Mouse (Mus musculus): Measurements from ENCODE around the gene Schip1. TPM values are rescaled to one million over a fixed set of nuclear protein-coding genes. Genes with fewer than 3 reads are reported as not detected.
"Not testable (repeated sequence)": the region's sequence is repeated elsewhere in the genome, so short reads cannot be mapped to it uniquely, and the experiment has no call there.

Schip1 gene
- polyA plus RNA-seq, 1 experiment from 2014 or later = 68.8 TPM

DNA sequence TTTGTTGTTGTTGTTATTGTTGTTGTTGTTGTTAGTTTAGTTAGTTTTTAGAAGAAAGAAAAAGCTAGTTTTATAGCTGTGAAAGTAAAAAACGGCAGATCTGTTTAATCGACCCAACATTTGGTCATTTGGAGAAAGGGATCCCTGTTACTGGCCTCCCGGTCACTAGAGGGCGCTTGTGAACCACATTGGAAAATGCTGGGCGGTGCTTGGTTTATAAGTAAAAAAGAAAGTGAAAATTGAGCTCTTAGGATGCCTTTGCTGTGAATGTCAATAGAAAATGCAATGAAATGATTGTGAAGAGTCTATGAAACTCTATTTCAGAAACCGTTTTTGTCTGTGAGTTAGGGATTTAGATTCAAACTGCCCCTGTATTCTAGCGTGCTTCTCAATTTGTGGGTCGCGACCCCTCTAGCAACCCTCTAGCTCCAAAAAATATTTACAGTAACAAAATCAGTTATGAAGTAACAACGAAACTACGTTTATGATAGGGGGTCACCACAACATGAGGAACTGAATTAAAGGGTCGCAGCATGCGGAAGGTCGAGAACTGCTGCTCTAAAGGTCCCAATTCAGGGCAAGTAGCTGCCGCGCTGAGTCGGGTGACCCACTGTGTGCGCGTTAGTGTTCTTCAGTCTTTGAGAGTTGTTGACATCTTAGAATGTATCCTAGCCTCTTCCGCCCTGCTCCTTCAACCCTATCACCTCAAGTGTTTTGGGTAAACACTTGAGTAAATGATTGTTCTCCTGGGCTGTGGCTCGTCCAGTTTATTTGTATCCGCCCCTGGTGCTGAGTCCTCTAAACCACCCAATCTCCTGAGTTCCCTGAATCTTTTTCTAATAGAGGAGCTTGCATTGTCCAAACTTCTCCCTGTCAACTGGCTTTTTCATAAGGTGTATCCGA, 8.0 kb upstream of the Schip1 start:
- 0 out of 2 replicates have a peak overlapping the region, but pooled peaks have one; percentile 29 for H3K9ac ChIP-seq (ENCODE audit: low read depth, low read length)
- no peak for ATAC-seq (replicated peaks; ENCODE audit: insufficient number of reproducible peaks, low FRiP score, low TSS enrichment)
- peak overlapping the region; percentile 40 for H3K4me2 ChIP-seq
- no peaks in the 10 kb centered on the region for H3K36me3 ChIP-seq (ENCODE audit: control insufficient read depth, insufficient read depth, low read length)
- H3K27me3 ChIP-seq (ENCODE audit: control insufficient read depth, insufficient read depth, low read length) = no peaks in the 10 kb centered on the region
- no peaks in the 10 kb centered on the region for H3K4me1 ChIP-seq (ENCODE audit: control insufficient read depth, insufficient read depth, low read length)
- H3K9me3 ChIP-seq (replicated peaks; ENCODE audit: control insufficient read depth, low read length) = no peaks in the 10 kb centered on the region
- peak overlapping the region; percentile 12 for H3K4me3 ChIP-seq (ENCODE audit: low read depth, low read length)
- 48% methylated on average over 23 of the region's 23 CpGs for WGBS (ENCODE audit: insufficient replicate concordance)
- no peak overlapping the region for H3K27ac ChIP-seq (ENCODE audit: low read depth, low read length)

DNA sequence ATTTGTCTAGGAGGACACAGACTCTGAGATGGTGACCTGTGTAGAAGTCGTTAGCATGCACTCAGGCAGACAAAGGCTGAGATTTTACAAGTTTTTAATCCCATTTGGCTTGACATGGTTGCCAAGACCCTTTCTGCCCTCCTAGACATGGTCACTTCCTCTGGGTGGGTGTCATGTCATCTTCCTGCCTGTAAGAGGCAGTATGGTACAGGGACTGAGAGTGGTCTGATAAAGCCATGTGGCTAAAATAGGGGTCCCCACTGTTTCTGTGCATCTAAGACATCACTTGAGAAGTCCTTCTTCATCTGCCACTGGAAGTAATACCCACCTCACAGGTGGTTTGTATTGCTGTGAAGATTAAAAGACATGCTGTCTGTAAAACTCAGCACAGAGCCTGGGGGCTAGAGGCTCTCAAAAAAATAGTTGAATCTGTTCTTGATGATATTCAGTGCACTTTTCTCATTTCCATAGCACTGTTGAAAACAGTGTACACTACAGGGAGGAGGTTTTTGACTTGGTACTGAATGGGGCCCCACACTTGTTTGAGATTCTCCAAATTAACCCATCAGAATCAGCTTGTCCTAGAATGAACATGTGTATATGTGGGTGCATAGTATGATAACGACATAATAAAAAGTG, 5.3 kb upstream of the Schip1 start:
- no peak overlapping the region for H3K4me3 ChIP-seq (ENCODE audit: low read depth, low read length)
- WGBS (ENCODE audit: insufficient replicate concordance) = 47% methylated on average over 2 of the region's 2 CpGs
- ATAC-seq (replicated peaks; ENCODE audit: insufficient number of reproducible peaks, low FRiP score, low TSS enrichment) = no peak

DNA sequence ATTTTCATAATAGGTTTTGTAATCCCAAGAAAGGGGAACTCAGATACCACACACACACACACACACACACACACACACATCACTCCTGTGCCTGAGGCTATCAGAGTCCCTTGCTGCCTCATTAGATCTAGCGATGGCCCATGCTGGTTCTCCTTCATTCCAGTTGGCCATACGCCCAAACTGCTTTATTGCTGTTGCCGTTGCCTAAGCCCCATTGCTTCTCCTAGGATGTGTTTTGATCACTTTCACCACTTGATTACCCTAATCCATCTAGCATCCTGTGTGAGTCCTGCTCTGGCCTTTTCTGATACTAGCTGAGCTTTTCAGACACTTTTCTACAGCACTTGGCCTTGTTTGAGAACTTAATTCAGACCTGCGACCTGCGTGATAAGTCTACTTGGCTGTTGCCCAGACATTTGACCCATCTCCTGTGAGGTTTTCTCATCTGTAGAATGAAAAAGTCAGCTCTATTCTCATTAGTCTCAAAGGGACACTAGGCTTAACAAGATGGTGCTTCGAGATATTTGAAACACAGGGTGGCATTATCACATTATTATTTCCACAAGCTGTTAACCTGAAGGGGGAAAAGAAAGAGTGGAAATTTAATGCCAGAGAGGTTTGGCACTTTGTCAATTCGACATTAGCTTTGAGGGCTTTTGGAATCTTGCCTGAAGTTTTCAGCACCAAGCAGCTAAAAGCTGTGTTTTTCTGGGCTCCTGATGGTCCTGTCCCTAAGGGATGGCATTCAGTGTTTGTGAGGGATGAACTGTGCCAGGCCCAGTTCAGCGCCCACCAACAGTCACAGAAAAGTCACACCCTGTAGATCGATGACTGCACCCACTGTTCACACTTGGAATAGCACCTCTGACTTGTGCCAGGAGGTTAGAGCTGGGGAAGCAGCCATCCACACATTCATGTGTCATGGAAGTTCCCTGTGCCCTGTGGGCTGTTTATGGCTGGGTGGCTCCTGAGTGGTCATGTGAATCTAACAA, 7.1 kb downstream of the Schip1 start:
- WGBS (ENCODE audit: insufficient replicate concordance) = 79% methylated on average over 9 of the region's 9 CpGs

More for the DNA sequence above, 5.3 kb upstream of the Schip1 start:
- Histone ChIP-seq H3K36me3 (ENCODE audit: control insufficient read depth, insufficient read depth, low read length) (no peaks in the 10 kb centered on the region), H3K9me3 (replicated peaks; ENCODE audit: control insufficient read depth, low read length) (no peaks in the 10 kb centered on the region), H3K4me2 (no peak overlapping the region), H3K4me1 (ENCODE audit: control insufficient read depth, insufficient read depth, low read length) (no peaks in the 10 kb centered on the region), H3K27ac (ENCODE audit: low read depth, low read length) (no peak overlapping the region), H3K27me3 (ENCODE audit: control insufficient read depth, insufficient read depth, low read length) (no peaks in the 10 kb centered on the region), H3K9ac (ENCODE audit: low read depth, low read length) (no peak overlapping the region)

DNA sequence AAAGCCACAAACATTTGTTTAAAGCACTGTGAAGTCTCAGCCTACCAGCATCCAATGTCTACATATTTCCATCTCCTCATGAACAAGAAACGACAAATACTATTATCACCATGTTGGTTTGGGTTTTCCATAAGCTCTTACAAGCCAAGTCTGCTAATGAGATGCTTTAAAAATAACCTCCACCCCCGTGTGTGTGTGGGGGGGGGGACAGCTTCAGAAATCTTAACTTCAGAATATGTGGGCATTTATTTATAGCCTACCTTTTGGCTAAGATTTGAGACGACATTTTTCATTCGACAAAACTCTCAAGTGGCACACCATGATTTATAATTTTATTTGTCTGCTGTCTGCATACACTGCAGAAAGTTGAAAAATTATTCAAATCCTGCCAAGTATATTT, 12.8 kb downstream of the Schip1 start:
- H3K36me3 ChIP-seq (ENCODE audit: control insufficient read depth, insufficient read depth, low read length) = no peaks in the 10 kb centered on the region
- ATAC-seq (replicated peaks; ENCODE audit: insufficient number of reproducible peaks, low FRiP score, low TSS enrichment) = no peak
- no peak overlapping the region for H3K27ac ChIP-seq (ENCODE audit: low read depth, low read length)
- H3K4me1 ChIP-seq (ENCODE audit: control insufficient read depth, insufficient read depth, low read length) = no peaks in the 10 kb centered on the region
- WGBS (ENCODE audit: insufficient replicate concordance) = 64% methylated on average over 4 of the region's 4 CpGs
- H3K4me3 ChIP-seq (ENCODE audit: low read depth, low read length) = no peak overlapping the region
- H3K9me3 ChIP-seq (replicated peaks; ENCODE audit: control insufficient read depth, low read length) = no peaks in the 10 kb centered on the region
- H3K27me3 ChIP-seq (ENCODE audit: control insufficient read depth, insufficient read depth, low read length) = no peaks in the 10 kb centered on the region
- no peak overlapping the region for H3K9ac ChIP-seq (ENCODE audit: low read depth, low read length)
- no peak overlapping the region for H3K4me2 ChIP-seq

More for the DNA sequence above, 7.1 kb downstream of the Schip1 start:
- Histone ChIP-seq H3K4me3 (ENCODE audit: low read depth, low read length) (no peak overlapping the region), H3K9ac (ENCODE audit: low read depth, low read length) (no peak overlapping the region), H3K27ac (ENCODE audit: low read depth, low read length) (no peak overlapping the region), H3K4me2 (no peak overlapping the region), H3K9me3 (replicated peaks; ENCODE audit: control insufficient read depth, low read length) (no peaks in the 10 kb centered on the region), H3K27me3 (ENCODE audit: control insufficient read depth, insufficient read depth, low read length) (no peaks in the 10 kb centered on the region), H3K36me3 (ENCODE audit: control insufficient read depth, insufficient read depth, low read length) (no peaks in the 10 kb centered on the region), H3K4me1 (ENCODE audit: control insufficient read depth, insufficient read depth, low read length) (no peaks in the 10 kb centered on the region)
- no peak for ATAC-seq (replicated peaks; ENCODE audit: insufficient number of reproducible peaks, low FRiP score, low TSS enrichment)

DNA sequence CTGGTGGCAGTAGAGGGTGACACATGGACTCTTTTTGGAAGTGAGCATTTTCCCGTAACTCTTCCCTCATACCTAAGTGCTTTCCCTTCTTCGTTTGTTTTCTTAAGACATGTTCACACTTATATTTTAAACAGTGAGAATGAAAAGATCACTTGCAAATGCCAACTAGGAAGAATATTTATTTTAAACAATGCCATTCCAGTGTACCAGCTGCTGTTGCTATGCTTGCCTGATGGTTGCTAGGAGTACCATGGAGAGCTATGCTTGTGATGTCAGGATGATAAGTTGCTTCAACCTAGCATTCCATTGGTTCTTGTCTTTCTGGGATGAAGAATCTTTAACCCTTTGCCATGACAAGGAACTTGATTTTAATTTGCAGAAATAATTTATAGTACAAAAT, 20.4 kb downstream of the Schip1 start:
- no peak overlapping the region for H3K9ac ChIP-seq (ENCODE audit: low read depth, low read length)
- H3K27ac ChIP-seq (ENCODE audit: low read depth, low read length) = no peak overlapping the region
- no peaks in the 10 kb centered on the region for H3K36me3 ChIP-seq (ENCODE audit: control insufficient read depth, insufficient read depth, low read length)
- H3K4me2 ChIP-seq = no peak overlapping the region
- ATAC-seq (replicated peaks; ENCODE audit: insufficient number of reproducible peaks, low FRiP score, low TSS enrichment) = no peak
- H3K9me3 ChIP-seq (replicated peaks; ENCODE audit: control insufficient read depth, low read length) = no peaks in the 10 kb centered on the region
- no peaks in the 10 kb centered on the region for H3K27me3 ChIP-seq (ENCODE audit: control insufficient read depth, insufficient read depth, low read length)
- WGBS (ENCODE audit: insufficient replicate concordance) = 85% methylated on average over 2 of the region's 2 CpGs
- H3K4me1 ChIP-seq (ENCODE audit: control insufficient read depth, insufficient read depth, low read length) = no peaks in the 10 kb centered on the region
- no peak overlapping the region for H3K4me3 ChIP-seq (ENCODE audit: low read depth, low read length)

DNA sequence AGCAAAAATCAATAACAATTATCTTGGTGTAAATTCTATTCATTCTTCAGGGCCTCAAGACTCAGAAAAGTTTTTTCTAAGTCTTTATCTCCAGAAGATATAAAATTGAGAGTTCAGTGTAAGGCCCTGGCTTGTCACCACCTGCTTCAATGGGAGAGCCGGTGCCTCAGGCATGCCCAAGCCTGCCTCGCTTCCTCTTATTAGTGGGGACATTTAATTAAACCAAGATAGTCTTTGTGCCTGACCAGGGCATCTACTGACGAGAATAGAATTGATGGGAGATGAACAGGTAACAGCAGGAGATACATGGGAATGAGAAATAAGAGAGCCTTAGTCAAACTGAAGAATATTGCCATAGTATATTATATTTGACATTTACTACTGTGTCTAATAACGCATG, 27.5 kb downstream of the Schip1 start:
- no peaks in the 10 kb centered on the region for H3K9me3 ChIP-seq (replicated peaks; ENCODE audit: control insufficient read depth, low read length)
- no peaks in the 10 kb centered on the region for H3K27me3 ChIP-seq (ENCODE audit: control insufficient read depth, insufficient read depth, low read length)
- H3K4me1 ChIP-seq (ENCODE audit: control insufficient read depth, insufficient read depth, low read length) = no peaks in the 10 kb centered on the region
- no peaks in the 10 kb centered on the region for H3K36me3 ChIP-seq (ENCODE audit: control insufficient read depth, insufficient read depth, low read length)
- no peak overlapping the region for H3K4me2 ChIP-seq
- 78% methylated on average over 4 of the region's 4 CpGs for WGBS (ENCODE audit: insufficient replicate concordance)
- H3K27ac ChIP-seq (ENCODE audit: low read depth, low read length) = no peak overlapping the region
- ATAC-seq (replicated peaks; ENCODE audit: insufficient number of reproducible peaks, low FRiP score, low TSS enrichment) = no peak
- H3K9ac ChIP-seq (ENCODE audit: low read depth, low read length) = no peak overlapping the region
- H3K4me3 ChIP-seq (ENCODE audit: low read depth, low read length) = no peak overlapping the region

DNA sequence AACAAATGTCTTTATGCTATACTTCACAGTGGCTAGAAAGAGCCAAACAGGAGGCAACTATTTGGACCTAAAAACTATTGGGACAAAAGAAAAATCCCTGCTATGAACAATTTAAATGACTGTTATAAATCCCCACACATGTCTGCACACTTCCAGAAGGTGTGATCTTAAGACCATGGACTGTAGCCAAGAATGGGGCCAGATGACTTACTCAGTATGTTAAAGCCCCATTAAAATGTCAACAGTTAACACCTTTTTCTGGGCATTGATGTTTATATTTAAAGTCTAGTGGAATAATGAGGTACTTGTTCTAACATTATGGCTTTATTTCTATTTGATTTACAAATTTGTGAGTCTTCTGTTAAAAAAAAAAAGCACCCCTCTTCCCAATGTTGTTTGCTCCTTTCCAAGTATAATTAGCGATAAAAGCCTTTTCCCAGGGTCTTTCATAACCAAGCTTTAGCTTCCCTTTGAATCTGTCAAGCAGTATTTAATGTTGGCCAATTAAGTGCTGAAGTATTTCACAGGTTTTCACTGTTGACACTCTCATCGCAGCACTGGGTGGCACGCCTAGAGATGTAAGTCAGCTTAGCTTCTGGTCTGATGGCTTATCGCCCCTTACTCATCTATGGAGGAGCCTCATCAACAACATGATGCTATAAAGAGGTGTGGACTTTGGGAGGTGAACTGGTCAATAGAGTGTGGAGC, 32.3 kb downstream of the Schip1 start:
- Histone ChIP-seq H3K4me1 (ENCODE audit: control insufficient read depth, insufficient read depth, low read length) (no peaks in the 10 kb centered on the region), H3K4me2 (no peak overlapping the region), H3K27me3 (ENCODE audit: control insufficient read depth, insufficient read depth, low read length) (no peaks in the 10 kb centered on the region), H3K4me3 (ENCODE audit: low read depth, low read length) (no peak overlapping the region), H3K27ac (ENCODE audit: low read depth, low read length) (no peak overlapping the region), H3K9ac (ENCODE audit: low read depth, low read length) (no peak overlapping the region), H3K36me3 (ENCODE audit: control insufficient read depth, insufficient read depth, low read length) (no peaks in the 10 kb centered on the region), H3K9me3 (replicated peaks; ENCODE audit: control insufficient read depth, low read length) (no peaks in the 10 kb centered on the region)
- WGBS (ENCODE audit: insufficient replicate concordance) = 70% methylated on average over 4 of the region's 4 CpGs
- ATAC-seq (replicated peaks; ENCODE audit: insufficient number of reproducible peaks, low FRiP score, low TSS enrichment) = no peak

DNA sequence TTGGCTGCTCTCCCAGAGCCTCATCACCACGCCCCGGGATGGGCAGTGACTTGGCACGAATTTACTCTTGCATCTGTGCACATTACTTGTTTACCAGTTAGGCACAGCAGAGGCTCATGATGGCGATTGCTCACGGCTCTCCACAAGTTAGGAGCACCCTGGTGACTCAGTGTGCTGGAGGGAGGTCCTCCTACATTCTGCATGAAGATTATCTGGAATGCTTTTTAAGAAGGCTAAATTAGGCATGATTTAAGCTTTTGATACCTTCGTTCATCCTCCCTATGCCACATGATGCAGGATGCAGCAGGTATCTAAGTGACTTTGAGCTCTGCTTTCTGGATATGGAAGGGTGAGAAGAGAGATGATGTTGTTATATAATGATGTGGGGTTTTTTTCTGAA, 35.0 kb downstream of the Schip1 start:
- H3K27me3 ChIP-seq (ENCODE audit: control insufficient read depth, insufficient read depth, low read length); H3K27ac ChIP-seq (ENCODE audit: low read depth, low read length); H3K9ac ChIP-seq (ENCODE audit: low read depth, low read length); H3K4me2 ChIP-seq; H3K4me1 ChIP-seq (ENCODE audit: control insufficient read depth, insufficient read depth, low read length); H3K36me3 ChIP-seq (ENCODE audit: control insufficient read depth, insufficient read depth, low read length); H3K4me3 ChIP-seq (ENCODE audit: low read depth, low read length); ATAC-seq (replicated peaks; ENCODE audit: insufficient number of reproducible peaks, low FRiP score, low TSS enrichment); H3K9me3 ChIP-seq (replicated peaks; ENCODE audit: control insufficient read depth, low read length): not testable (repeated sequence)
- WGBS (ENCODE audit: insufficient replicate concordance) = 80% methylated on average over 6 of the region's 6 CpGs
